Mouse (Mus musculus) kidney, embryonic 14.5 days (tissue): ENCODE data around the gene Tigd4. TPM values are rescaled to one million over a fixed set of nuclear protein-coding genes. Genes with fewer than 3 reads are reported as not detected.

Source experiments
- ATAC-seq: fragments of 200-750 bp; cut with Nextera tagmentation; 2 replicates; pipeline ENCODE4 v1.8.0; 2017; ENCODE audit warnings: moderate number of reproducible peaks, mild to moderate bottlenecking, moderate TSS enrichment, moderate library complexity; ENCODE audit not compliant: low FRiP score, low TSS enrichment
- H3K27ac ChIP-seq: fragments of 300-500 bp; sonication (generic); 2 replicates; pipeline ENCODE4 v1.5.1; 2014; ENCODE audit warnings: low read depth, mild to moderate bottlenecking, low read length, moderate library complexity, mixed read lengths
- H3K27me3 ChIP-seq: fragments of 300-500 bp; sonication (generic); 2 replicates; pipeline ENCODE4 v1.6.1; 2014; ENCODE audit warnings: mild to moderate bottlenecking, low read length; ENCODE audit not compliant: control insufficient read depth, insufficient read depth
- H3K36me3 ChIP-seq: fragments of 300-500 bp; sonication (generic); 2 replicates; pipeline ENCODE4 v1.6.1; 2014; ENCODE audit warnings: low read length, mixed read lengths; ENCODE audit not compliant: control insufficient read depth, insufficient read depth
- H3K4me1 ChIP-seq: fragments of 300-500 bp; sonication (generic); 2 replicates; pipeline ENCODE4 v1.6.1; 2014; ENCODE audit warnings: low read length, mixed read lengths; ENCODE audit not compliant: control insufficient read depth, insufficient read depth
- H3K4me2 ChIP-seq: fragments of 300-500 bp; sonication (generic); replicated peaks from 2 replicates; pipeline ENCODE4 v1.6.1; 2014; ENCODE audit warnings: low read depth, mild to moderate bottlenecking, low read length
- H3K4me3 ChIP-seq: fragments of 300-500 bp; sonication (generic); 2 replicates; pipeline ENCODE4 v1.5.1; 2014; ENCODE audit warnings: mild to moderate bottlenecking, low read length
- H3K9ac ChIP-seq: fragments of 300-500 bp; sonication (generic); 2 replicates; pipeline ENCODE4 v1.6.1; 2014; ENCODE audit warnings: low read depth, mild to moderate bottlenecking, low read length, moderate library complexity
- H3K9me3 ChIP-seq: fragments of 300-500 bp; sonication (generic); 2 replicates; pipeline ENCODE4 v1.6.1; 2016; ENCODE audit warnings: low read length; ENCODE audit not compliant: control insufficient read depth
- WGBS: fragments of 180-500 bp; shearing (Covaris S2); extraction: QIAGEN DNeasy Blood & Tissue Kit; methylation state at CpG from one replicate; pipeline ENCODE4 v1.1.7; 2014; 5-methylcytosine and 5-hydroxymethylcytosine counted together
- polyA plus RNA-seq: library from polyadenylated mRNA; unstranded; fragments of >200 nt; fragmentation: Nextera tagmentation; extraction: Ambion mirVana; gene quantifications from 2 replicates; pipeline ENCODE4 v1.2.1, GENCODE M21; 2014

Gene Tigd4
- polyA plus RNA-seq, 1 experiment from 2014 or later: not detected

- Histone ChIP-seq H3K4me1 (peaks cover 15% of the 10 kb centered on the region; the same call in 1 of the 2 replicates), H3K36me3 (no peaks in the 10 kb centered on the region), H3K27me3 (no peaks in the 10 kb centered on the region), H3K27ac (no peak overlapping the region), H3K4me2 (peak overlapping the region; percentile 69), H3K4me3 (peak overlapping the region; percentile 82; the same call in 1 of the 2 replicates), H3K9ac (0 out of 2 replicates have a peak overlapping the region, but pooled peaks have one; percentile 28), H3K9me3 (no peaks in the 10 kb centered on the region)
- no peak for ATAC-seq
- 44% methylated on average over 4 of the region's 4 CpGs for WGBS
Measured at GRCm38 (mm10) chr3:84580716-84581115, 12.7 kb upstream of the Tigd4 start.

DNA sequence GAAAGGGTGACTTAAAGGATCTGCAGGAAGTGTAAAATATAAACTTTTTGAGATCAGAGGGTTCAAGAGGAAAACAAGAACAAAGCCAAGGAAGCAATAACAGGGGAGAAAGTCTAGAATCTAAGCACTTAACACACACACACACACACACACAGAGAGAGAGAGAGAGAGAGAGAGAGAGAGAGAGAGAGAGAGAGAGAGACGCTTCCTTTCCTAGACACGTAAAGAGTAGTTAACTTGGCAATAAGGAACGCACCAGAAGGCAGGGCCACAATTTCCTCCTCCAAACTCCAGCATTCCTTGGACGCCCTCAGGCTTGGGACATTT lies 11.7 kb upstream of the Tigd4 start:
- H3K27ac ChIP-seq: peak overlapping the region; percentile 96
- peak overlapping the region; percentile 69 for H3K4me2 ChIP-seq
- H3K9ac ChIP-seq: peak overlapping the region; percentile 74
- 0% methylated on average over 4 of the region's 4 CpGs for WGBS
- H3K27me3 ChIP-seq: no peaks in the 10 kb centered on the region
- ATAC-seq: no peak
- no peaks in the 10 kb centered on the region for H3K36me3 ChIP-seq
- peaks cover 15% of the 10 kb centered on the region; the same call in 1 of the 2 replicates for H3K4me1 ChIP-seq
- H3K4me3 ChIP-seq: peak overlapping the region; percentile 82
- H3K9me3 ChIP-seq: no peaks in the 10 kb centered on the region

DNA sequence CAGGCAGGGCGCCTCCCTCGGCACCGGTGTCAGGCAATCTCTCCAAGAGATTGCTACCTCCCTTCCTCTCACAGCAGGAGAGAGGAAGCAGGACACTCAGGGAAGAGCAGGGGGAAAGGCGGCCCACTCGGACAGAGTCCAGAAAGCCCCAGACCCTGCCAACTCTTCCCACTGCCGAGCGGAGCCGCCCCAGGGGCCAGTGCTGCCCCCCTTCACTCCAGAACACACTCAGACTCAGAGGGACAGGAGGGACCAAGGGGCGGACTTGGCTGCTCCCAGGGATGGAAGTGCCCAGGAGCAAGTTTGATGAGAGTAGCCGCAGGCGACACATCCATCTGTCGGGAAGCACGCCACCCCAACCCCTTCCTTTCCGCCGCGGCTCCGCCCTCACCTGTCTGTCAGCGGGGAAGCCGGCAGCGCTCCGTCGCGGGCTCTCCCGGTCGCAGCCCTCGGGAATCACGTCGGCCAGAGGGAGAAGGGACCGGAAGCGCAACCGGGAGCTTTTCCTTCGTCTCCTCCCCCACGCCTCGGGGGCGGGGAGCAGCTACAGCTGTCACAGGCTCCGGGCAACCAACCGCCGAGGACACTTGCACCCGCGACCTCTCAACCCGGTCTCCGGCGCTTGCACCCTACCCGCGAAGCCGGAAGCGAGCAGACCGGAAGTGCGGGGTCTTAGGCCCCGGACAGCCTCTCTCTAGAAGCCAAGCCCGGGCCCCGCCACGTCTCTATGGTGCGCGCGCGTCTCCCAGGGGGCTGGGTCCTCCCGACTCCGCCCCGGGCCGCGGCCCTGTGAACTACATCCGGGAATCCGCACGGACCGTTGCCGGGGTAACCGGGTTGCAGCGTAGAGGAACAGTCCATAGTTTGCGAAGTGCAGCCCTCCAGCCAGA lies 11.1 kb upstream of the Tigd4 start, which contains the start of gene Arfip1:
Gene Arfip1, minus strand, starts transcription at position 603 of the 890 bp plus-strand sequence.
- WGBS: under 1% methylated on average over 70 of the region's 70 CpGs
- Histone ChIP-seq H3K4me2 (peak within 1 kb of the TSS; percentile 69), H3K27me3 (no peaks in the 10 kb centered on the region), H3K4me1 (peaks cover 15% of the 10 kb centered on the region; the same call in 1 of the 2 replicates), H3K4me3 (peak within 1 kb of the TSS; percentile 82), H3K9me3 (no peaks in the 10 kb centered on the region), H3K9ac (peak within 1 kb of the TSS; percentile 74), H3K27ac (peak within 1 kb of the TSS; percentile 96), H3K36me3 (no peaks in the 10 kb centered on the region)
- ATAC-seq: peak; percentile 100

DNA sequence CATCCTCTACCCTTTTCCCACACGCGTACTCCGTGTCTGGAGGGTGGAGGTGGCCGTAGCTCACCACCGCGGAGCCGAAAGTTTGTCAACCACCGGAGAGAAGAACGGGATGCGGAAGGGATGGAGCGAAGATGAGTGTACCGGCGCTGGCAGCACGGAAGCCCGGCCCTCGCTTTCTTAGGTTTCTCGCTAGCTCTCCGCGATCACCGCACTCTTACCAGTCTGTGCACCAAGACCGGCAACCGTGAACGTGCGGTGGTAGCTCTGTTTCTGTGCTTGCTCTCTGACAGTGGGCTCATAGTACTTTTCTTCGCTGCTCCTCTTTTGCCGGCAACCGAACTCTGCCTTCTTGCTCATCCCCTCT lies 10.5 kb upstream of the Tigd4 start:
- peak; percentile 17 for ATAC-seq
- 0% methylated on average over 27 of the region's 27 CpGs for WGBS
- H3K9me3 ChIP-seq: no peaks in the 10 kb centered on the region

DNA sequence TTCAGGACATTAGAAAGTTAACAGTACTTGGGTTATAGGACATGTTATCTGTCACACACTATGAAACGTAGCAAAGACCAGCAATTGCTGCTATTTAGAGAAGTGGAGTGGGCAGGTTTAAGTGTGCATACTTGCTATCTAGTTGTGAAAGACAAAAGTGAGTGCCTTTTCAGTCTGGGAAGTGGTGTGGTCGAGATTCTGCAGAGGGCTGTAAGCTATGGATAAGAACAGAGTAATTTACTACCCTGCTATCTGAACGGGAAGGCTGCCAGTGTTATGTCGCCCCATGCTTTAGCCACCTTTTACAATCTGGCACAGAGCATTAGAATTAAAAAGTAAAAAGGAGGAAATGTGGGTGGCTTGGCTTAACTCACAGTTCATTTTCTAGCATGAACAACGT lies 6.6 kb upstream of the Tigd4 start:
- Histone ChIP-seq H3K9ac (no peak overlapping the region), H3K27me3 (no peaks in the 10 kb centered on the region), H3K4me2 (no peak overlapping the region), H3K4me1 (no peaks in the 10 kb centered on the region), H3K9me3 (no peaks in the 10 kb centered on the region), H3K36me3 (no peaks in the 10 kb centered on the region), H3K27ac (no peak overlapping the region), H3K4me3 (no peak overlapping the region)
- no peak for ATAC-seq
- WGBS: 46% methylated on average over 5 of the region's 5 CpGs

More for the DNA sequence above, 10.5 kb upstream of the Tigd4 start:
- Histone ChIP-seq H3K4me1 (peaks cover 15% of the 10 kb centered on the region; the same call in 1 of the 2 replicates), H3K9ac (peak overlapping the region; percentile 74), H3K4me3 (peak overlapping the region; percentile 82), H3K36me3 (no peaks in the 10 kb centered on the region), H3K27me3 (no peaks in the 10 kb centered on the region), H3K4me2 (peak overlapping the region; percentile 69), H3K27ac (peak overlapping the region; percentile 96; the same call in 1 of the 2 replicates)

GRCm38 (mm10) chr3:84594894-84595676 lies 1.7 kb downstream of the Tigd4 start:
- 6% methylated on average over 23 of the region's 23 CpGs for WGBS
- no peaks in the 10 kb centered on the region for H3K9me3 ChIP-seq
- H3K36me3 ChIP-seq: no peaks in the 10 kb centered on the region
- H3K4me1 ChIP-seq: 0 out of 2 replicates have a peak, but pooled peaks cover 4% of the 10 kb centered on the region
- H3K4me3 ChIP-seq: peak overlapping the region; percentile 20
- no peak for ATAC-seq
- peak overlapping the region; percentile 42 for H3K4me2 ChIP-seq
- no peak overlapping the region for H3K27ac ChIP-seq
- no peaks in the 10 kb centered on the region for H3K27me3 ChIP-seq
- peak overlapping the region; percentile 5; the same call in 1 of the 2 replicates for H3K9ac ChIP-seq

DNA sequence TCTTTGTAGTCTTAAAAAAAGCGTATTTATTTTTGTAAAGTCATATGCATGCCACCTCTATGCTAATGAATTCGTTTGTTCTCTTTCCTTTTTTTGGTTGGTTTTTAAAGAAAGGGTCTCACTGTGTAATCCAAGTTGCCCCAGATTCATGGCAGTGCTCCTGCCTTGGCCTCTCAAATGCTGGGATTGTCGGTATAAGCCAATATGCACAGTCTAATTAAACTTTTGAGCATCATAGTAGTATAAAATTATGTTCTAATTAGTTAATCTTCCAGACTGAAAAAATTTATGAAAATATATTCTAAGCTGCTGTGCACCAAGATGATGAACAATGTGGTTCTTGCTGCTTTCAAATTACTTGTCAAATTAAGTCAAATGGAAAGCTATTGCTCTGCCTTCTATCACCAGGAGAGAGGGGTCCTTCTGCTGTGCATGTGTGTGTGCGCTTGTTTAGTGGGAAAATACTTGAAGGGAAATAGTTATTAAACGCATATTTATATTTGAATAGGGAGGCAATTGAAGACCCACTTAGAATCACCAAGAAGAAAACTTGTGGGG lies 2.4 kb downstream of the Tigd4 start:
- WGBS: 46% methylated on average over 5 of the region's 5 CpGs
- no peak overlapping the region; the same call in 1 of the 2 replicates for H3K4me2 ChIP-seq
- no peak overlapping the region for H3K27ac ChIP-seq
- H3K27me3 ChIP-seq: no peaks in the 10 kb centered on the region
- no peak for ATAC-seq
- no peak overlapping the region for H3K4me3 ChIP-seq
- H3K9me3 ChIP-seq: no peaks in the 10 kb centered on the region
- H3K9ac ChIP-seq: no peak overlapping the region
- H3K36me3 ChIP-seq: no peaks in the 10 kb centered on the region
- 0 out of 2 replicates have a peak, but pooled peaks cover 4% of the 10 kb centered on the region for H3K4me1 ChIP-seq

DNA sequence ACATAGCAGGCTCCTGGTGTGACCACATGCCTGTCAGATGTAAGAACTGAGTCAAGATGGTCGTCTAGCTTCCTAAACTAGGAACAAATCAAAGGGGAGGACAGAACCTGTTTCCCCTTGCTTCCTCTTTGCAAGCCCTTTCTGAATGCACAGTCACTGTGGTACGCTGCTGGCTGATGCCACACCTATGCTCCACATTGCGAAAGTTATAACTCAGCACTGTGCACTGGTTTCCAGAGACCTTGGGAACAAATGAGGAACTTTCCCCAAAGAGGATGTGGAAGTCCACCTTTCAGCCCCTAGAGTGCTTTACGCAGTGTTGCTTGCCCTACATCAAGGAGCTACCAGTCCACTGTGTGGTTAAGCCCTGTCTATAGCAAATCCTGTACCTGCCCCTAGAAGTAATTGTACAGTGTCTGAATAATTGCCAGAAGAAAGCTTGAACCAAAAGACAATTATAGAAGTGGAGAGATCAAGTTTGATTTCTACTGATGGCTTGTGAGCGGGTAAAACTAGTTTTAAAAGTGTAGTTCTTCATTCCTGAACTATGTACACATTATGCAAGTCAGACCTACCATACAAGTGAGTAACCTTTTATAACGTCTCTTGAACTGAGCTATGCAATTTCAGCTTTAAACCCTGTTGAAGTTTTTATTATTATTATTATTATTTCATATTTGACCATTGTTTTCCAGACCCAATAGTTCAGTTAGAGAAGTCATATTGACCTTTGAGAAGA lies 4.8 kb downstream of the Tigd4 start:
- Histone ChIP-seq H3K9ac (no peak overlapping the region), H3K4me1 (0 out of 2 replicates have a peak, but pooled peaks cover 4% of the 10 kb centered on the region), H3K27ac (no peak overlapping the region), H3K9me3 (no peaks in the 10 kb centered on the region), H3K4me3 (no peak overlapping the region), H3K27me3 (no peaks in the 10 kb centered on the region), H3K36me3 (no peaks in the 10 kb centered on the region), H3K4me2 (no peak overlapping the region)
- ATAC-seq: no peak
- 79% methylated on average over 6 of the region's 6 CpGs for WGBS
